Mouse (Mus musculus) heart, adult 8-10 months (tissue): ENCODE measurements around the gene Ppp1r10. TPM values are rescaled to one million over a fixed set of nuclear protein-coding genes. Genes with fewer than 3 reads are reported as not detected.
A peak's percentile ranks its signal among the peaks of the same experiment; 100 is the strongest.
"Not testable (repeated sequence)": the region's sequence is repeated elsewhere in the genome, so short reads cannot be mapped to it uniquely, and the experiment has no call there.

Source experiments
- DNase-seq: peaks from one replicate; pipeline ENCODE4 v3.0.0; 2022; ENCODE audit warnings: low spot score
- total RNA-seq, 4 experiments: library from RNA; stranded (reverse); gene quantifications; 2 replicates each; pipeline ENCODE4 v1.2.4; 2022

Ppp1r10 gene
- total RNA-seq, 4 experiments from 2014 or later = 22.7 to 42.3 (median 25.8) TPM

- DNase-seq = no peak
These were observed 13.3 kb downstream of the Ppp1r10 start for GRCm38 (mm10) chr17:35929534-35929933.

- DNase-seq = no peak
These were observed 14.4 kb downstream of the Ppp1r10 start for GRCm38 (mm10) chr17:35930627-35931026.

GRCm38 (mm10) chr17:35932608-35933007, 16.4 kb downstream of the Ppp1r10 start:
- no peak for DNase-seq

- not testable (repeated sequence) for DNase-seq
These were observed 19.5 kb downstream of the Ppp1r10 start for GRCm38 (mm10) chr17:35935763-35936162.

GRCm38 (mm10) chr17:35937700-35938348, 21.6 kb downstream of the Ppp1r10 start:
- no peak for DNase-seq

- DNase-seq = no peak
These were observed 22.9 kb downstream of the Ppp1r10 start for GRCm38 (mm10) chr17:35939108-35939507.

- DNase-seq = no peak
These were observed 23.7 kb downstream of the Ppp1r10 start for GRCm38 (mm10) chr17:35939941-35940340.

GRCm38 (mm10) chr17:35950946-35951345, 34.7 kb downstream of the Ppp1r10 start:
- DNase-seq = not testable (repeated sequence)

GRCm38 (mm10) chr17:35952559-35952958, 36.3 kb downstream of the Ppp1r10 start:
- not testable (repeated sequence) for DNase-seq

- no peak for DNase-seq
These were observed 38.4 kb downstream of the Ppp1r10 start for GRCm38 (mm10) chr17:35954665-35955064.

GRCm38 (mm10) chr17:35958533-35959223, 42.4 kb downstream of the Ppp1r10 start:
- DNase-seq = no peak

- no peak for DNase-seq
These were observed 47.0 kb downstream of the Ppp1r10 start for GRCm38 (mm10) chr17:35963279-35963678.

- no peak for DNase-seq
These were observed 51.4 kb downstream of the Ppp1r10 start for GRCm38 (mm10) chr17:35967621-35968020.

GRCm38 (mm10) chr17:35969418-35970389, 53.5 kb downstream of the Ppp1r10 start, which contains the start of gene Abcf1:
TSS of gene Abcf1 (minus strand) at chr17:35969761.
- peak; percentile 98 for DNase-seq

- no peak for DNase-seq
These were observed 55.9 kb downstream of the Ppp1r10 start for GRCm38 (mm10) chr17:35972131-35972530.

- no peak for DNase-seq
These were observed 62.7 kb downstream of the Ppp1r10 start for GRCm38 (mm10) chr17:35978811-35979400.

- peak; percentile 91 for DNase-seq
These were observed 63.4 kb downstream of the Ppp1r10 start, which contains the start of the genes Gnl1 and Prr3 for GRCm38 (mm10) chr17:35979401-35980362. TSS of gene Gnl1 (plus strand) at chr17:35979851. TSS of gene Prr3 (minus strand) at chr17:35980236.

GRCm38 (mm10) chr17:35980363-35980754, 64.1 kb downstream of the Ppp1r10 start:
- peak; percentile 48 for DNase-seq

GRCm38 (mm10) chr17:35981776-35982175, 65.5 kb downstream of the Ppp1r10 start:
- no peak for DNase-seq
